Mouse (Mus musculus) G1E-ER4 (cell line): ENCODE data around the gene Alox5. TPM values are rescaled to one million over a fixed set of nuclear protein-coding genes. Genes with fewer than 3 reads are reported as not detected.

Experiments used
- GATA1 ChIP-seq: IDR thresholded peaks from one replicate; pipeline ENCODE4 v1.8.0; 2012; ENCODE audit warnings: low read length, inconsistent platforms
- polyA plus RNA-seq: library from polyadenylated mRNA; stranded (reverse); fragments of >175 nt; gene quantifications from 2 replicates; pipeline ENCODE4 v1.2.3, GENCODE M21; 2012

Alox5 gene
- polyA plus RNA-seq, 1 experiment = 0.12 TPM

- no peak for TF ChIP-seq GATA1
These were observed 86.8 kb downstream of the Alox5 start for GRCm38 (mm10) chr6:116374136-116374535.

DNA sequence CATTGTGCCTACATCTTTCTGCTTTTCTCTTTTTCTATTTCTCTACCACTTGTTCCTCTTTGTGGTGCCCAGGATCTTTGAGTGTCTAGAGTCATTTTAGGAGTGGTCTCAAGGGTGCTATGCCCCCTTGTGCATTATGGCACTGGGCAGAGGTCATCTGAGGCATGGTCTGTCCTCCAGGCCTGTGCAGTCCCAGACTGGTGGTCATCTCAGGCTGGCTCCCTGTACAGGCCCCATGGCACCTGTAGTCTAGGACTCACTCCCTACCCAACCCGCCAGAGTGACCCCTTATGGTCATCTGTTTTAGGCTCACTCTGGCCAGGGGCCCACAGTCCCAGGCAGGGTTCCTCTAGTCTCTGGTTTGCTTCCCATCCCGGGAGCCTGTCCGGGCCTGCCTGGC, 89.5 kb downstream of the Alox5 start:
- no peak for TF ChIP-seq GATA1

- no peak for TF ChIP-seq GATA1
These were observed 90.6 kb downstream of the Alox5 start for GRCm38 (mm10) chr6:116370216-116370976.

DNA sequence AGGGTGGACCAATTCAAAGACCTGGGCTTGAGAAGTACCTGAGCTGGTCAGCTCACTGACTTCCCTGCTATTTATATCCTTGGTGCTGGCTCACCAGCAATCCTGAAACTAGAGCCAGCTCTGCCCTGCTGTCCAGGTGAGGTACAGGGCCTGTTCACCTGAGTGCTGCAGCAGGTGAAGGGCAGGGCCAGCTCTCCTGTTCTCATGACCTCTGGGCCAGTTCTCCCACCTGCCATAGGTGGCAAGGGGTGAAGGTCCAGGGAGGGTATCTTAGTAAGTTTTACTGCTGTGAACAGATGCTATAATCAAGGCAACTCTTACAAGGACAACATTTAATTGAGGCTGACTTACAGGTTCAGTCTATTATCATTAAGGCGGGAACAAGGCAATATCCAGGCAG, 91.2 kb downstream of the Alox5 start:
- no peak for TF ChIP-seq GATA1

- no peak for TF ChIP-seq GATA1
These were observed 93.0 kb downstream of the Alox5 start for GRCm38 (mm10) chr6:116367971-116368370.

- TF ChIP-seq GATA1 = no peak
These were observed 99.0 kb downstream of the Alox5 start for GRCm38 (mm10) chr6:116361993-116362392.

DNA sequence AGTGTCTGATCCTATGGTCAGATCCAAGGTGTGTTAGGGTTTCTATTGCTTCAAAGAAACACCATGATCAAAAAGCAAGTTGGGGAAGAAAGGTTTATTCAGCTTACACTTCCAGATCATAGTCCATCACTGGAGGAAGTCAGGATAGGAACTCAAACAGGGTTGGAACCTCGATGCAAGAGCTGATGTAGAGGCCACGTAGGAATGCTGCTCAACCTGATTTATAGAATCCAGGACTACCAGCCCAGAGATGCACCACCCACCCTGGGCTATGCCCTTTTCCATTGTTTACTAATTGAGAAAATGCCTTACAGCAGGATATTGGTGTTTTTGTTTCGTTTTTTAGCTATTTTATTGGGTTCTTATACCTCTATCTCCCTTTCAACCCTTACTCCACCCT, 99.5 kb downstream of the Alox5 start:
- no peak for TF ChIP-seq GATA1

Other genes starting within 250 kb of the Alox5 start
- 0.90 and 1.8 TPM in 2 replicates for gene Zfand4, start 197.0 kb downstream of the Alox5 start, polyA plus RNA-seq
- 9.5 and 13.7 TPM in 2 replicates for gene March8, start 123.2 kb downstream of the Alox5 start, polyA plus RNA-seq
- not detected in 2 replicates for gene Olfr211, start 27.9 kb upstream of the Alox5 start, polyA plus RNA-seq
- not detected in 2 replicates for gene Olfr212, start 45.3 kb upstream of the Alox5 start, polyA plus RNA-seq
- gene Olfr213, start 77.3 kb upstream of the Alox5 start, polyA plus RNA-seq = not detected in 2 replicates
- gene Gm5580, start 90.0 kb upstream of the Alox5 start, polyA plus RNA-seq = 0.17 and 0.25 TPM in 2 replicates
- gene Olfr214, start 93.1 kb upstream of the Alox5 start, polyA plus RNA-seq = not detected in 2 replicates
- not detected in 2 replicates for gene Olfr215, start 123.0 kb upstream of the Alox5 start, polyA plus RNA-seq
- not detected in 2 replicates for gene Zfp422, start 167.8 kb upstream of the Alox5 start, polyA plus RNA-seq
- not detected in 2 replicates for gene Depp1, start 189.4 kb upstream of the Alox5 start, polyA plus RNA-seq
- gene Rassf4, start 212.8 kb upstream of the Alox5 start, polyA plus RNA-seq = not detected in 2 replicates